Mouse (Mus musculus) G1E (cell line): ENCODE data around the gene Atg5. TPM values are rescaled to one million over a fixed set of nuclear protein-coding genes. Genes with fewer than 3 reads are reported as not detected.

Experiments
- ATAC-seq: 2 replicates; pipeline ENCODE4 v1.8.0; 2016; ENCODE audit warnings: mild to moderate bottlenecking; ENCODE audit not compliant: insufficient number of reproducible peaks, poor library complexity, low FRiP score, severe bottlenecking; ENCODE audit errors: extremely low read depth
- DNase-seq: peaks from one replicate; pipeline ENCODE4 v3.0.0; 2012; ENCODE audit warnings: low spot score
- H3K27me3 ChIP-seq: 2 replicates; pipeline ENCODE4 v1.6.1; 2012; ENCODE audit warnings: mild to moderate bottlenecking, low read length, inconsistent platforms; ENCODE audit not compliant: insufficient read depth
- H3K36me3 ChIP-seq: replicated peaks from 2 replicates; pipeline ENCODE3; 2012; ENCODE audit warnings: mild to moderate bottlenecking, inconsistent platforms
- H3K4me1 ChIP-seq: 2 replicates; pipeline ENCODE4 v1.6.1; 2012; ENCODE audit warnings: low read depth, low read length, inconsistent platforms, mixed read lengths; ENCODE audit not compliant: insufficient read depth
- H3K4me3 ChIP-seq: 2 replicates; pipeline ENCODE4 v1.5.1; 2012; ENCODE audit warnings: low read depth, mild to moderate bottlenecking, inconsistent platforms, low read length, moderate library complexity, mixed read lengths
- H3K9me3 ChIP-seq: replicated peaks from 2 replicates; pipeline ENCODE4 v1.6.1; 2012; ENCODE audit warnings: inconsistent platforms
- CTCF ChIP-seq: IDR thresholded peaks from 2 replicates; pipeline ENCODE4 v1.5.1; 2012; ENCODE audit warnings: low read depth, low read length, inconsistent platforms, mixed read lengths
- GATA1 ChIP-seq: IDR thresholded peaks from 2 replicates; pipeline ENCODE4 v1.6.1; 2012; ENCODE audit warnings: borderline replicate concordance, low read length, inconsistent platforms, mixed read lengths
- GATA2 ChIP-seq: IDR thresholded peaks from 2 replicates; pipeline ENCODE4 v1.6.1; 2012; ENCODE audit warnings: low read depth, low read length, inconsistent platforms, borderline replicate concordance
- POLR2AphosphoS5 ChIP-seq: IDR thresholded peaks from 2 replicates; pipeline ENCODE4 v1.6.1; 2012; ENCODE audit warnings: low read depth, low read length, inconsistent platforms; ENCODE audit not compliant: insufficient replicate concordance
- TAL1 ChIP-seq: conservative IDR thresholded peaks from 2 replicates; pipeline ENCODE4 v1.6.1; 2012; ENCODE audit warnings: low read depth, low read length, inconsistent platforms, mixed read lengths
- polyA plus RNA-seq: library from polyadenylated mRNA; stranded (reverse); fragments of >175 nt; gene quantifications from 2 replicates; pipeline ENCODE4 v1.2.3, GENCODE M21; 2012
- total RNA-seq, 2 experiments: library from RNA; stranded (forward) in 1 of 2; stranded (reverse) in 1 of 2; fragments of 200-1000 nt in 1 of 2; fragments of >200 nt in 1 of 2; fragmentation: Nextera tagmentation in 1 of 2; gene quantifications; 2 replicates each; pipeline ENCODE4 v1.2.3; 2014 to 2017

Gene Atg5
- total and polyA plus RNA-seq, 3 experiments = 4.4 to 23.3 (median 23.2) TPM

DNA sequence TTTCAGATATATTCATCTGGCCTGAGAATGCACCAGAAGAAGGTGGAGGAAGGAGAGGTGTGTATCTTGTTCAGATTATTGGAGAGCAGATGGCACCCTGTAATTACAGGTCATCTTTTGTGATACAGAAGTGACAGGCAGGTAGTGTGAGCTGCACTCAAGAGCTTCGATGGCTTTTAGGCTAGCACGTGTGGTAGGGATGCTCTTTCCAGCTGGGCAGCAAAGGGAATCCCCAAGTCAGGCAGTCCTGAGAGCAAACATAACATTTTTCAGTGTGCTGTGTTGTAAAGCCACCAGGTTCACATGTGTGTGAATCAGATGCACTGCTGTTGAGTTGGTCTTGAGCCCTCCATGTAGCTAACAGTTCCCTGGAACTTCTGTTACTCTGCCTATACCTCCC is 98.0 kb downstream of the Atg5 start:
- Histone ChIP-seq H3K9me3 (no peaks in the 10 kb centered on the region), H3K27me3 (no peaks in the 10 kb centered on the region), H3K36me3 (peaks cover 15% of the 10 kb centered on the region), H3K4me3 (no peak overlapping the region), H3K4me1 (peaks cover 45% of the 10 kb centered on the region)
- DNase-seq = no peak
- no peak for ATAC-seq
- no peak for TF ChIP-seq GATA2

DNA sequence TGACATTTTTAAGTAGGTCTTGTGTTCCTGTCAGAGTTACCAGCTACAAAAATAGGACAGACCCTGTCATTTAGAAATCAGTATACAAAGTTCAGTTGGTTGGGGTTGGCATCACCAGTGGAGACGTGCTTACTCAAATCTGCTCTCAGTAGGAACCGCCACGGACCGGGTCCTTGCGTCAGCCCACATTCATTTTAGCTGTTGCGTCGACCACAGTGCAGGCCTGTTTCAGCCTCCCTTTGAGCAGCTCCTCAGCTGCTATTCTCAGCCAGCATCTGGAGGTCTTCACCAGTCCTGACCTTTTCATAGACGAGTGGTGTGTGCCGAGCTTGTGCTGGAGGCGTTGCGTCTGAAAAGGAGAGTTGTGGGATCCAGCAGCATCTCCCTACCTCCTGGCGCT is 98.9 kb downstream of the Atg5 start:
- H3K36me3 ChIP-seq = peaks cover 15% of the 10 kb centered on the region
- TF ChIP-seq POLR2AphosphoS5 = no peak
- TF ChIP-seq GATA1 = no peak
- no peak for TF ChIP-seq TAL1
- TF ChIP-seq GATA2 = no peak
- H3K4me1 ChIP-seq = peaks cover 47% of the 10 kb centered on the region
- no peaks in the 10 kb centered on the region for H3K27me3 ChIP-seq
- no peaks in the 10 kb centered on the region for H3K9me3 ChIP-seq
- H3K4me3 ChIP-seq = no peak overlapping the region
- ATAC-seq (no peak), DNase-seq (no peak)

DNA sequence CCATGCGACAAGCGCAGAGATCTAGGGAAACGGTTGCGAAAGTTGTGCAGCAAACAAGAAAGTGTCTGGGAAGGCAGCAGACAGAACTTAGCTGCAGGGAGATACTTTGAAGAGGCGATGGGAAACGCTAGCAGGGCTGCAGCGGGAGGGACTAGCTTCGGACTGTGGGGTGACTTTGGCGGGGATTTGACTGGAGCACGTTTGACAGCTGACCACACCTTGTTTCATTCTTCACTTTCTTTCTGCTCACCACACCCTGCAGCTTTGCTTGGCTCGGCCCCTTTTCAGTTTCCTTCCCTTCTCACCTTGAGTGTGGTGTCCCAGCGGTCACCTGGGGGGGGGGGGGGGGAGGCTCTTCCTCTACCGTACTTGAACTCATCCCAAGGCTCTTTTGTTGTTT is 100.4 kb downstream of the Atg5 start:
- Histone ChIP-seq H3K27me3 (no peaks in the 10 kb centered on the region), H3K36me3 (peaks cover 11% of the 10 kb centered on the region), H3K4me3 (no peak overlapping the region), H3K4me1 (peaks cover 54% of the 10 kb centered on the region), H3K9me3 (no peaks in the 10 kb centered on the region)
- DNase-seq (no peak), ATAC-seq (no peak)
- TF ChIP-seq GATA2 = no peak
- no peak for TF ChIP-seq GATA1
- no peak for TF ChIP-seq TAL1
- no peak for TF ChIP-seq CTCF
- TF ChIP-seq POLR2AphosphoS5 = no peak

DNA sequence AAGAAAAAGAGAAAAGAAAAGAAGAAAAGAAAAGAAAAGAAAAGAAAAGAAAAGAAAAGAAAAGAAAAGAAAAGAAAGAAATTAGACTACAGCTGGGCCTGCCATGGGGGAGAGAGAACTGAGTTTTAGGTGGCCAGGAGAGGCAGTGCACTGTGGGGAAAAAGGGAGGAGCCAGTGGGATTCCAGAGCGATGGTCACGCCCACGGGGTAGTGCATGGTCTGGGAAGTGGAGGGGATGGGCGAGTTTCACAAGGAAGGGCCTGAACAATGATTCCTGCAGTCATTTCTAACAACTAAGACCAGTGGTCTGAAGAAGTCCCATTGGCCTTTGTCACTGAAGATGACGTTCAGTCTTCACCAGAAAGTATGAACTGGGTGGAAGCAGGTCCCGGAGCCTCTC is 102.5 kb downstream of the Atg5 start:
- no peaks in the 10 kb centered on the region for H3K9me3 ChIP-seq
- H3K4me3 ChIP-seq = no peak overlapping the region
- TF ChIP-seq POLR2AphosphoS5 = no peak
- TF ChIP-seq GATA2 = no peak
- no peak for TF ChIP-seq GATA1
- no peak for TF ChIP-seq CTCF
- no peak for TF ChIP-seq TAL1
- DNase-seq (no peak), ATAC-seq (no peak)
- H3K4me1 ChIP-seq = peaks cover 51% of the 10 kb centered on the region
- peaks cover 8% of the 10 kb centered on the region for H3K36me3 ChIP-seq
- no peaks in the 10 kb centered on the region for H3K27me3 ChIP-seq

DNA sequence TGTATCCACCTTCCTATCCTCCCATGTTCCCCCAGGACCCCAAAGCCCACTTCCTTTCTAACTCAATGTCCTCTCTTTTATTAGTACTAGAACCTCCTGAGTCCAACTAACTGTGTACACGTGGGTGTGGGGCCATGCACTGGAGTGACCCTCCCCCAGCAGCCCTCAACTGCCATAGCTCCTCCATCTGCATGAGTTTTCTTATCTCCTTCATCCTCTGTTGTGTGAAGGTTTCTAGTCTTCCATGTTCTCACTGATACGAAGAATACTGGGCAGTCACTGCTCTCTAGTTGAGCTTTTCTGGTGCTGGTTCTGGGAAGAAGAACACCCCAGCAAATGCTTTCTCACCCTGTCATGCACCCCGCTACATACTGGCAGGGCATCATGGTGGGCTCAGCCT is 104.1 kb downstream of the Atg5 start:
- TF ChIP-seq TAL1 = peak; percentile 39; the same call in 1 of the 2 replicates
- TF ChIP-seq GATA1 = no peak
- Histone ChIP-seq H3K9me3 (no peaks in the 10 kb centered on the region), H3K27me3 (no peaks in the 10 kb centered on the region), H3K4me1 (peaks cover 45% of the 10 kb centered on the region), H3K36me3 (peaks cover 2% of the 10 kb centered on the region), H3K4me3 (no peak overlapping the region)
- ATAC-seq (peak; percentile 78), DNase-seq (peak; percentile 17)

DNA sequence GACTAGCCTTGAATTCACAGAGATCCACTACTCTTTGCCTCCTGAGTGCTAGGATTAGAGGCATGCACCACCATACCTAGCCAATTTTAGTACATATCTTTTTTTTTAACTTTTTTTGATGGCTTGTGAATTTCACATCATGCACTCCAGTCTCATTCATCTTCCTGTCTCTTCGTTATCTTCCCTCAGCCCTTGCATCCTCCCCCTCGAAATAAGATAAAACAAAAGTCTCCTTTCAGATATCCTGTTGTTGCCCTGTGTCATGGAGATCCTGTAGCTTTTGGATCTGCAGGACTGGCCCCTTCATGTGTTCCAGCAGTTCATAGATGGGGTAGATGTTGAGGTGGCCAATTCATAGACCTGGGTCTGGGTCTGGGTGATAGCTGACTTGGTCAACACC is 106.5 kb downstream of the Atg5 start:
- no peak for DNase-seq
- H3K36me3 ChIP-seq = no peaks in the 10 kb centered on the region
- H3K4me3 ChIP-seq = no peak overlapping the region
- ATAC-seq = no peak
- H3K4me1 ChIP-seq = peaks cover 41% of the 10 kb centered on the region
- H3K9me3 ChIP-seq = no peaks in the 10 kb centered on the region
- H3K27me3 ChIP-seq = no peaks in the 10 kb centered on the region
- no peak for TF ChIP-seq TAL1
- no peak for TF ChIP-seq CTCF
- TF ChIP-seq GATA2 = no peak
- no peak for TF ChIP-seq POLR2AphosphoS5
- TF ChIP-seq GATA1 = no peak

DNA sequence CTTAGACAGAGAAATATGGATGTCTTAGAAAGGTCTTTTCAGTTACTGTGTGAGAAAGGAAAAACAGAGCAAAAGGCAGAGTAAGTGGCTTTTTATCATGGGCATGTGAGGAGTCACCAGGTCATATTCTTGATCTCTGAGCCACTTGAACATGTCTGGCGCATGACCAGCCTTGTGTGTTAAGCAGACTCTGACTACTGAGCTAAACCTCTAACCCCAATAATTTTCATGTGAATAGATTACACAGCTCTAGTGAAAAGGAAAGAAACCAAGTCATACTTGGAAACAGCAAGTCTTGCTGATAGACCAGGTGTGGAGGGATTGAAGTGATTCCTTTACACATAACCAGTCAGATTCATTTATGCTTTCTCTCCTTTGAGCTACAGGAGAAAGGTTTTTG is 107.3 kb downstream of the Atg5 start:
- Histone ChIP-seq H3K9me3 (no peaks in the 10 kb centered on the region), H3K36me3 (no peaks in the 10 kb centered on the region), H3K4me1 (peaks cover 47% of the 10 kb centered on the region), H3K4me3 (no peak overlapping the region), H3K27me3 (no peaks in the 10 kb centered on the region)
- DNase-seq (no peak), ATAC-seq (no peak)
- TF ChIP-seq POLR2AphosphoS5 = no peak
